8 mouse cellular contexts compared by ENCODE assay signal in the genomic region with DNA sequence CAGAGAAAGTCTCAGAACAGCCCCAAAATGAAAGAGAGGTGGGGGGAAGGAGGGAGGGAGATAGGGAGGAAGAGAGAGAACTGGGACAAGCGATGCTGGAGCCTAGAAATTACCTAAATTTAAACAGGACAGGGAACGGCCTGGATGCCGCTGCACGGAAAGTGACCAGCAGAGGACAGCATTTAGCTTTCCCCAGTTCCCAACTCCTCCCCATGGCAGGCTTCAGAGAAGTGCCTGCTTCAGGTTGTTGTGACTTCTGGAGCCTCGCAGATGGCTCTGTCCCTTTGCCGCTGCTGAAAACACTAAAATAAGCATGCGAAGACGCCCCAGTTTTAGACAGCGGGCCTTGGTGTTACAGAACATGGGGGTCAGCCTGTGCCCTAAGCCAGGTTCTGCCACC. TPM values are rescaled to one million over a fixed set of nuclear protein-coding genes. Genes with fewer than 3 reads are reported as not detected.
DNase-seq lines count a peak whose midpoint lies in the region; ATAC-seq lines count a peak whose summit lies in the region.

No protein-coding gene starts in this region.

- H3K27ac ChIP-seq in limb, embryonic 13.5 days, result no peak overlapping the region

- no peaks in the 10 kb centered on the region for H3K9me3 ChIP-seq in limb, embryonic 13.5 days

- 0 out of 2 replicates have a peak overlapping the region, but pooled peaks have one; percentile 27 for H3K4me2 ChIP-seq in limb, embryonic 13.5 days (replicated peaks)

- H3K36me3 ChIP-seq in limb, embryonic 13.5 days, result no peaks in the 10 kb centered on the region

- peak; percentile 73 for DNase-seq in urinary bladder, postnatal 14 days (ENCODE audit: low spot score)
- no peak for DNase-seq in urinary bladder, adult 2 months (ENCODE audit: low spot score)
- DNase-seq in cerebellum, postnatal 25 days, result peak; percentile 74 to 83
- DNase-seq in gastrocnemius, adult 8-10 months (ENCODE audit: low spot score in 2 of 2), result peak; percentile 48 to 49
- peak; percentile 75 for DNase-seq in kidney, adult 18-20 months
- DNase-seq in naive thymus-derived CD4-positive, alpha-beta T cell, adult 2 months (ENCODE audit: low read depth), result peak; percentile 66
- peak; percentile 69 for DNase-seq in thymus, postnatal 0 days (ENCODE audit: low spot score)

- no peak overlapping the region for H3K4me3 ChIP-seq in limb, embryonic 13.5 days

- H3K9ac ChIP-seq in limb, embryonic 13.5 days, result no peak overlapping the region

- peak; percentile 54; the same call in 1 of the 2 replicates for ATAC-seq in limb, embryonic 13.5 days (ENCODE audit: low FRiP score, low read depth)

- peaks cover 4% of the 10 kb centered on the region; the same call in 1 of the 2 replicates for H3K4me1 ChIP-seq in limb, embryonic 13.5 days

- WGBS in limb, embryonic 13.5 days, result 8% methylated on average over 9 of the region's 9 CpGs

- H3K27me3 ChIP-seq in limb, embryonic 13.5 days, result no peaks in the 10 kb centered on the region

RNA-seq across cellular contexts. Expression of a gene that starts 25.5 kb away (rescaled TPM):
- polyA plus RNA-seq in urinary bladder, adult 2 months (2012; rRNA removed), result 65.5 and 84.4 TPM in 2 replicates
- 100 to 1,000 TPM in 3 of 4 experiments, 10 to 100 TPM in 1; 92.4 to 119 (median 105) TPM for total RNA-seq in gastrocnemius, adult 8-10 months (2022)
- polyA plus RNA-seq in limb, embryonic 13.5 days (2015; fragmentation: Nextera tagmentation; extraction: Ambion mirVana), result 10.9 and 13.0 TPM in 2 replicates
- 48.4 and 49.0 TPM in 2 replicates for polyA plus RNA-seq in thymus, postnatal 0 days (2015; fragmentation: Nextera tagmentation; extraction: Ambion mirVana)

RNA-seq across cellular contexts. Expression of a gene that starts 47.6 kb away (rescaled TPM):
- polyA plus RNA-seq in urinary bladder, adult 2 months (2012; rRNA removed), result 62.1 and 79.7 TPM in 2 replicates
- 10 to 100 TPM; 54.4 to 82.7 (median 64.0) TPM for total RNA-seq in gastrocnemius, adult 8-10 months (2022)
- 34.7 and 37.6 TPM in 2 replicates for polyA plus RNA-seq in limb, embryonic 13.5 days (2015; fragmentation: Nextera tagmentation; extraction: Ambion mirVana)
- polyA plus RNA-seq in thymus, postnatal 0 days (2015; fragmentation: Nextera tagmentation; extraction: Ambion mirVana), result 7.6 and 9.0 TPM in 2 replicates
